Mouse (Mus musculus) cerebellum, adult 2 months (tissue): ENCODE measurements at regions not wholly inside any gene's neighbourhood (a gene's known extent, or its start where the extent isn't known, plus 50 kb on each side); places are given as distances from the start of the nearest gene placed in this dataset.

Experiments
- CTCF ChIP-seq: fragments of 200-500 bp; IDR thresholded peaks from 2 replicates; pipeline ENCODE4 v1.5.1; 2011; ENCODE audit warnings: low read depth, mild to moderate bottlenecking, control low read depth, low read length, moderate library complexity, borderline replicate concordance; ENCODE audit not compliant: insufficient read depth
- POLR2A ChIP-seq: fragments of 200-500 bp; IDR thresholded peaks from 2 replicates; pipeline ENCODE4 v1.6.1; 2011; ENCODE audit warnings: low read length, control low read depth, borderline replicate concordance; ENCODE audit not compliant: insufficient read depth

DNA sequence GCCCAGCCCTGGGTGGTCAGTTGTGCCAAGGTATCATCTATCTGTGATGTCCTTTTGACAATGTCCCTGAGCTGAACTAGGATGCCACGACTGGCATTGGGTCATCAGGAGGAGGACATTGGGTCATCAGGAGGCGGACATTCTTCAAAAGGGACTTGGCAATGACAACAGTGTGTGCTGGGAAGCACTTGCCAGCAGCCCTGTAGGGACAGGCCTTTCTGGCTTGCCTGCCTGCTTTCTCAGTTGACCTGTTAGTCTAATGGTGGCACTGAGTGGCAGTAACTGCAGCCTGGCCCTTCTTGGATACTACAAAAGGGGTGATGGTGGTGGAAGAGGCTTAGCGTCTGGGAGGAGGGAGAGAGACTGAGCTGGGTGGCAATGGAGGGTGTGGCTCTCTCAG, 137.2 kb upstream of the Prox1 start:
- TF ChIP-seq CTCF (no peak), POLR2A (no peak)
